Mouse (Mus musculus) cerebellum, adult 11 months (tissue): ENCODE measurements around the gene Kat14.

Source experiments
- DNase-seq: peaks from one replicate; pipeline ENCODE4 v3.0.0; 2022

Gene Kat14

GRCm38 (mm10) chr2:144382624-144383138, 13.9 kb downstream of the Kat14 start:
- DNase-seq = no peak

GRCm38 (mm10) chr2:144386296-144386695, 17.5 kb downstream of the Kat14 start:
- DNase-seq = no peak

GRCm38 (mm10) chr2:144388416-144388815, 19.6 kb downstream of the Kat14 start:
- DNase-seq = no peak

GRCm38 (mm10) chr2:144399531-144399930, 30.7 kb downstream of the Kat14 start:
- no peak for DNase-seq

- no peak for DNase-seq
These were observed 31.9 kb downstream of the Kat14 start for GRCm38 (mm10) chr2:144400659-144401058.

- no peak for DNase-seq
These were observed 40.3 kb downstream of the Kat14 start for GRCm38 (mm10) chr2:144409037-144409436.

GRCm38 (mm10) chr2:144410603-144411002, 41.8 kb downstream of the Kat14 start:
- no peak for DNase-seq

GRCm38 (mm10) chr2:144414646-144415045, 45.9 kb downstream of the Kat14 start:
- peak; percentile 12 for DNase-seq

GRCm38 (mm10) chr2:144416859-144417258, 48.1 kb downstream of the Kat14 start:
- DNase-seq = no peak

GRCm38 (mm10) chr2:144418062-144418461, 49.3 kb downstream of the Kat14 start:
- DNase-seq = no peak

- no peak for DNase-seq
These were observed 53.4 kb downstream of the Kat14 start for GRCm38 (mm10) chr2:144422094-144422675.

- no peak for DNase-seq
These were observed 57.0 kb downstream of the Kat14 start for GRCm38 (mm10) chr2:144425761-144426160.

- no peak for DNase-seq
These were observed 59.1 kb downstream of the Kat14 start for GRCm38 (mm10) chr2:144427852-144428251.

GRCm38 (mm10) chr2:144428659-144429058, 59.9 kb downstream of the Kat14 start:
- no peak for DNase-seq

GRCm38 (mm10) chr2:144429171-144429570, 60.4 kb downstream of the Kat14 start:
- no peak for DNase-seq

- DNase-seq = no peak
These were observed 62.6 kb downstream of the Kat14 start for GRCm38 (mm10) chr2:144431286-144431825.

- no peak for DNase-seq
These were observed 66.9 kb downstream of the Kat14 start for GRCm38 (mm10) chr2:144435679-144436078.

GRCm38 (mm10) chr2:144438424-144438823, 69.6 kb downstream of the Kat14 start:
- DNase-seq = no peak

- DNase-seq = no peak
These were observed 70.5 kb downstream of the Kat14 start for GRCm38 (mm10) chr2:144439191-144439700.

- DNase-seq = no peak
These were observed 72.7 kb downstream of the Kat14 start for GRCm38 (mm10) chr2:144441386-144441915.

- DNase-seq = no peak
These were observed 77.7 kb downstream of the Kat14 start for GRCm38 (mm10) chr2:144446360-144446999.

- DNase-seq = no peak
These were observed 81.6 kb downstream of the Kat14 start for GRCm38 (mm10) chr2:144450378-144450777.

- peak; percentile 61 for DNase-seq
These were observed 83.7 kb downstream of the Kat14 start for GRCm38 (mm10) chr2:144452364-144453008.
